Mouse (Mus musculus) E14TG2a.4 (cell line): ENCODE measurements around the gene Ganab.

Experiments
- CTCF ChIP-seq: conservative IDR thresholded peaks from 2 replicates; pipeline ENCODE4 v1.5.1; 2014; ENCODE audit warnings: low read length
- NANOG ChIP-seq: IDR thresholded peaks from 2 replicates; pipeline ENCODE4 v1.6.1; 2014; ENCODE audit warnings: borderline replicate concordance, low read length, mixed read lengths

GRCm38 (mm10) chr19:8898576-8898975, 705 bp downstream of the Ganab start:
- TF ChIP-seq CTCF: no peak
- no peak for TF ChIP-seq NANOG
